Mouse (Mus musculus) G1E (cell line): ENCODE measurements around the gene Sart3. TPM values are rescaled to one million over a fixed set of nuclear protein-coding genes. Genes with fewer than 3 reads are reported as not detected.

Source experiments
- ATAC-seq: 2 replicates; pipeline ENCODE4 v1.8.0; 2016; ENCODE audit warnings: mild to moderate bottlenecking; ENCODE audit not compliant: insufficient number of reproducible peaks, poor library complexity, low FRiP score, severe bottlenecking; ENCODE audit errors: extremely low read depth
- DNase-seq: peaks from one replicate; pipeline ENCODE4 v3.0.0; 2012; ENCODE audit warnings: low spot score
- H3K27me3 ChIP-seq: 2 replicates; pipeline ENCODE4 v1.6.1; 2012; ENCODE audit warnings: mild to moderate bottlenecking, low read length, inconsistent platforms; ENCODE audit not compliant: insufficient read depth
- H3K36me3 ChIP-seq: replicated peaks from 2 replicates; pipeline ENCODE3; 2012; ENCODE audit warnings: mild to moderate bottlenecking, inconsistent platforms
- H3K4me1 ChIP-seq: 2 replicates; pipeline ENCODE4 v1.6.1; 2012; ENCODE audit warnings: low read depth, low read length, inconsistent platforms, mixed read lengths; ENCODE audit not compliant: insufficient read depth
- H3K4me3 ChIP-seq: 2 replicates; pipeline ENCODE4 v1.5.1; 2012; ENCODE audit warnings: low read depth, mild to moderate bottlenecking, inconsistent platforms, low read length, moderate library complexity, mixed read lengths
- H3K9me3 ChIP-seq: replicated peaks from 2 replicates; pipeline ENCODE4 v1.6.1; 2012; ENCODE audit warnings: inconsistent platforms
- CTCF ChIP-seq: IDR thresholded peaks from 2 replicates; pipeline ENCODE4 v1.5.1; 2012; ENCODE audit warnings: low read depth, low read length, inconsistent platforms, mixed read lengths
- GATA1 ChIP-seq: IDR thresholded peaks from 2 replicates; pipeline ENCODE4 v1.6.1; 2012; ENCODE audit warnings: borderline replicate concordance, low read length, inconsistent platforms, mixed read lengths
- GATA2 ChIP-seq: IDR thresholded peaks from 2 replicates; pipeline ENCODE4 v1.6.1; 2012; ENCODE audit warnings: low read depth, low read length, inconsistent platforms, borderline replicate concordance
- POLR2AphosphoS5 ChIP-seq: IDR thresholded peaks from 2 replicates; pipeline ENCODE4 v1.6.1; 2012; ENCODE audit warnings: low read depth, low read length, inconsistent platforms; ENCODE audit not compliant: insufficient replicate concordance
- TAL1 ChIP-seq: conservative IDR thresholded peaks from 2 replicates; pipeline ENCODE4 v1.6.1; 2012; ENCODE audit warnings: low read depth, low read length, inconsistent platforms, mixed read lengths
- polyA plus RNA-seq: library from polyadenylated mRNA; stranded (reverse); fragments of >175 nt; gene quantifications from 2 replicates; pipeline ENCODE4 v1.2.3, GENCODE M21; 2012
- total RNA-seq, 2 experiments: library from RNA; stranded (forward) in 1 of 2; stranded (reverse) in 1 of 2; fragments of 200-1000 nt in 1 of 2; fragments of >200 nt in 1 of 2; fragmentation: Nextera tagmentation in 1 of 2; gene quantifications; 2 replicates each; pipeline ENCODE4 v1.2.3; 2014 to 2017

Sart3 gene
- total and polyA plus RNA-seq, 3 experiments = 19.0 to 52.6 (median 32.6) TPM

- TF ChIP-seq TAL1 (no peak), CTCF (no peak), GATA2 (no peak), GATA1 (no peak)
Observed at GRCm38 (mm10) chr5:113796401-113797148, 24.3 kb upstream of the Sart3 start.

GRCm38 (mm10) chr5:113791197-113792095, 19.1 kb upstream of the Sart3 start:
- no peaks in the 10 kb centered on the region for H3K36me3 ChIP-seq
- H3K4me1 ChIP-seq = peaks cover 3% of the 10 kb centered on the region; the same call in 1 of the 2 replicates
- H3K27me3 ChIP-seq = peaks cover 33% of the 10 kb centered on the region
- no peaks in the 10 kb centered on the region for H3K9me3 ChIP-seq
- H3K4me3 ChIP-seq = no peak overlapping the region
- no peak for DNase-seq
- TF ChIP-seq TAL1 (no peak), POLR2AphosphoS5 (peak; percentile 47; the same call in 1 of the 2 replicates), GATA1 (no peak), GATA2 (no peak), CTCF (no peak)
- no peak for ATAC-seq

More at GRCm38 (mm10) chr5:113796401-113797148, 24.3 kb upstream of the Sart3 start:
- ATAC-seq (no peak), DNase-seq (no peak)
- no peaks in the 10 kb centered on the region for H3K9me3 ChIP-seq
- no peak overlapping the region for H3K4me3 ChIP-seq
- no peaks in the 10 kb centered on the region for H3K36me3 ChIP-seq
- H3K4me1 ChIP-seq = peaks cover 10% of the 10 kb centered on the region; the same call in 1 of the 2 replicates
- peaks cover 33% of the 10 kb centered on the region for H3K27me3 ChIP-seq

GRCm38 (mm10) chr5:113790453-113791196, 18.3 kb upstream of the Sart3 start:
- ATAC-seq = no peak
- TF ChIP-seq GATA2 (no peak), GATA1 (no peak), POLR2AphosphoS5 (no peak), TAL1 (no peak), CTCF (no peak)

GRCm38 (mm10) chr5:113789075-113789788, 16.9 kb upstream of the Sart3 start:
- Histone ChIP-seq H3K4me1 (no peaks in the 10 kb centered on the region), H3K9me3 (no peaks in the 10 kb centered on the region), H3K36me3 (no peaks in the 10 kb centered on the region), H3K27me3 (peaks cover 29% of the 10 kb centered on the region), H3K4me3 (no peak overlapping the region)
- no peak for ATAC-seq
- DNase-seq = no peak
- TF ChIP-seq GATA1 (no peak), POLR2AphosphoS5 (no peak), TAL1 (no peak), GATA2 (no peak), CTCF (no peak)

More at GRCm38 (mm10) chr5:113790453-113791196, 18.3 kb upstream of the Sart3 start:
- no peaks in the 10 kb centered on the region for H3K9me3 ChIP-seq
- DNase-seq = no peak
- no peaks in the 10 kb centered on the region for H3K36me3 ChIP-seq
- H3K4me3 ChIP-seq = no peak overlapping the region
- peaks cover 37% of the 10 kb centered on the region for H3K27me3 ChIP-seq
- H3K4me1 ChIP-seq = no peaks in the 10 kb centered on the region

GRCm38 (mm10) chr5:113788645-113789044, 16.3 kb upstream of the Sart3 start:
- ATAC-seq (no peak), DNase-seq (no peak)
- H3K4me1 ChIP-seq = no peaks in the 10 kb centered on the region
- H3K36me3 ChIP-seq = no peaks in the 10 kb centered on the region
- H3K27me3 ChIP-seq = peaks cover 30% of the 10 kb centered on the region
- H3K9me3 ChIP-seq = no peaks in the 10 kb centered on the region
- no peak for TF ChIP-seq TAL1
- no peak overlapping the region for H3K4me3 ChIP-seq
